Mouse (Mus musculus) stomach, postnatal 0 days (tissue): ENCODE results near the gene 4930503B20Rik.

Experiments
- CTCF ChIP-seq: IDR thresholded peaks from 2 replicates; pipeline ENCODE4 v1.5.1; 2016; ENCODE audit warnings: antibody characterized with exemption, low read depth, mild to moderate bottlenecking, moderate library complexity
- EP300 ChIP-seq: optimal IDR thresholded peaks from 2 replicates; pipeline ENCODE3; 2016; ENCODE audit warnings: antibody characterized with exemption

GRCm38 (mm10) chr3:146632506-146632905, 18.6 kb downstream of the 4930503B20Rik start:
- TF ChIP-seq EP300 (no peak), CTCF (no peak)
